Mouse (Mus musculus) inflammation-experienced regulatory T-cells (primary cell): ENCODE measurements around the gene Shh. TPM values are rescaled to one million over a fixed set of nuclear protein-coding genes. Genes with fewer than 3 reads are reported as not detected.

Experiments used
- polyA plus RNA-seq, 2 experiments: library from polyadenylated mRNA; unstranded; fragments of 100-300 nt; shearing (Covaris generic); gene quantifications; one replicate each; pipeline ENCODE4 v1.2.1; 2017

Gene Shh
- polyA plus RNA-seq = under 1 TPM in 1 of 2 experiments, not detected in 1; 0.07 TPM

GRCm38 (mm10) chr5:28466760-28467306 lies at the start of gene Shh:
Gene Shh, minus strand, starts transcription at chr5:28467256.

Other genes starting within 250 kb of the Shh start
- gene Cnpy1, start 221.4 kb downstream of the Shh start, polyA plus RNA-seq = under 1 TPM in 1 of 2 experiments, not detected in 1; 0.55 TPM
- gene Rbm33, start 150.1 kb downstream of the Shh start, polyA plus RNA-seq = 10 to 100 TPM; 31.2 to 33.0 TPM